Mouse (Mus musculus): ENCODE results near the gene Sdc1. TPM values are rescaled to one million over a fixed set of nuclear protein-coding genes. Genes with fewer than 3 reads are reported as not detected.

Sdc1 gene
- polyA plus RNA-seq, 1 experiment from 2014 or later = 116 TPM

DNA sequence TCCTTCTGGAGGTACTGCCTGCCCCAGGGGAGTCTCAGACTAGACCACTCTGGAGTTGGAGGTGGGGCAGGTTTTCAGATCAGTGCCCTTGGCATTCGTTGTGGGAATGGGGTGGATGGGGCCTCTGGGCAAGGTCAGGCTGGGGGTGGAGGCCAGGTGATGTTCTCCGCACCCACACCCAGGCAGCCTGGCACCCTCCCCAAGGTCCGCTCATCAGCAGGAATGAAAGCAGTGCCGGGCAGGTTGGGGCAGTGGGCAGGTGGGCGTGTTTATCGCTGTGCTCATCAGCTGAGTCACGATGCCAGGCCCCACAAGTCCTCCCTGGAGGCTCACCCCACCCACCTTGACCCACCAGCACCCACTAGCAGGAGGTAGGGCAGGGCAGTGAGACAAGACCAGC lies 7.0 kb downstream of the Sdc1 start:
- no peaks in the 10 kb centered on the region for H3K9me3 ChIP-seq (ENCODE audit: low read length)
- peaks cover 52% of the 10 kb centered on the region for H3K4me1 ChIP-seq (ENCODE audit: insufficient read depth)
- 75% methylated on average over 7 of the region's 7 CpGs for WGBS (ENCODE audit: insufficient replicate concordance)
- no peak overlapping the region for H3K27ac ChIP-seq (ENCODE audit: low read depth)
- ATAC-seq = no peak
- no peak overlapping the region for H3K4me3 ChIP-seq (ENCODE audit: low read depth, low read length)
- DNase-seq = no peak
- no peaks in the 10 kb centered on the region for H3K27me3 ChIP-seq (ENCODE audit: insufficient read depth, low read length)
- no peaks in the 10 kb centered on the region for H3K36me3 ChIP-seq (replicated peaks; ENCODE audit: insufficient read depth, low read length)
- H3K4me2 ChIP-seq (ENCODE audit: low read depth, low read length) = no peak overlapping the region
- TF ChIP-seq EP300 (IDR thresholded peaks at IDR 0.05; ENCODE audit: low read depth) (no peak), CTCF (IDR thresholded peaks at IDR 0.05; ENCODE audit: low read depth) (no peak)
- no peak overlapping the region for H3K9ac ChIP-seq (replicated peaks)

DNA sequence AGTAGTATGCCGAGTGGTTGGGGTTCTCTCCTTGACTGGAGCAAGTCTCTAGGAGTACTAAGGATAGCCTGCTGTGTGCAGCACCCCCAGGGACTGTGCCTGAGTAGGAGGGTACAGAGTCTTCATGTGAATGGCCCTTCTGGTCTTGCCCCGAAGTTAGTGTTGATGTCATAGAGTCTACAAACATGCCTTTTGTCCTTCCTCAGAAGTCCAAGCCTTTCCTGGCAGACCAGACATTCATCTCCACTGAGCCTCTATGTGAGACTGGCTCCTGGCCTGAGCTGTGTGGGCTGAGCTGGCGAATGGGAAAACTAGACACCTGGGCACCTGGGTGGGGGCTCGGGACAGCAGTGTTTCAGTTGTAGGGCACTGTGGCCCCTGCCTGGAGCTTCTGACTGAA lies 8.7 kb downstream of the Sdc1 start:
- Histone ChIP-seq H3K4me1 (ENCODE audit: insufficient read depth) (peaks cover 53% of the 10 kb centered on the region), H3K4me2 (ENCODE audit: low read depth, low read length) (0 out of 2 replicates have a peak overlapping the region, but pooled peaks have one; percentile 18), H3K9me3 (ENCODE audit: low read length) (no peaks in the 10 kb centered on the region), H3K27ac (ENCODE audit: low read depth) (peak overlapping the region; percentile 79), H3K36me3 (replicated peaks; ENCODE audit: insufficient read depth, low read length) (no peaks in the 10 kb centered on the region), H3K27me3 (ENCODE audit: insufficient read depth, low read length) (no peaks in the 10 kb centered on the region), H3K9ac (replicated peaks) (no peak overlapping the region; the same call in 1 of the 2 replicates), H3K4me3 (ENCODE audit: low read depth, low read length) (no peak overlapping the region)
- TF ChIP-seq EP300 (IDR thresholded peaks at IDR 0.05; ENCODE audit: low read depth) = no peak
- no peak for TF ChIP-seq CTCF (IDR thresholded peaks at IDR 0.05; ENCODE audit: low read depth)
- DNase-seq (no peak), ATAC-seq (peak; percentile 25; the same call in 1 of the 2 replicates)
- WGBS (ENCODE audit: insufficient replicate concordance) = 47% methylated on average over 4 of the region's 4 CpGs

DNA sequence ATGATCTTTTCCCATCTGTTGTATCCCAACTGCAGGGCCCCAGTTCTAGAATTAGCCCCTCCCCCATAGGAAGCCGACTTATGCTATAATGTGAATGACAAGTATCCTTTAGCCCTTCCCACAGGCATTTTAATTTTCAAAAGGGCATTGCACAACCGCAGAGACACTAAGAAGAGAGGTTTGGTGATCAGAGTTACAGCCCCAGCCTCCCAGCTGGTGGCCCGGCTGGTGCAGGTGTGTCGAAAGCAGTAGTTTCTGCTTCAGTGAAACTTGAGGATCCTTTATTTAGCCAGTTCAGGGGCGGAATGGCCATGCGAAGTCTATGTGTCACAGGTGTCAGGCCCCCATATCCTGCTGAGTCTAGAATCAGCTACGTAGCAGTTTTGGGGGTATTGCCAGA lies 10.0 kb downstream of the Sdc1 start:
- peaks cover 44% of the 10 kb centered on the region for H3K4me1 ChIP-seq (ENCODE audit: insufficient read depth)
- TF ChIP-seq CTCF (IDR thresholded peaks at IDR 0.05; ENCODE audit: low read depth) = no peak
- TF ChIP-seq EP300 (IDR thresholded peaks at IDR 0.05; ENCODE audit: low read depth) = no peak
- H3K4me2 ChIP-seq (ENCODE audit: low read depth, low read length) = no peak overlapping the region
- WGBS (ENCODE audit: insufficient replicate concordance) = 62% methylated on average over 7 of the region's 7 CpGs
- DNase-seq = no peak
- ATAC-seq = no peak
- H3K36me3 ChIP-seq (replicated peaks; ENCODE audit: insufficient read depth, low read length) = no peaks in the 10 kb centered on the region
- no peaks in the 10 kb centered on the region for H3K9me3 ChIP-seq (ENCODE audit: low read length)
- no peaks in the 10 kb centered on the region for H3K27me3 ChIP-seq (ENCODE audit: insufficient read depth, low read length)
- no peak overlapping the region for H3K9ac ChIP-seq (replicated peaks)
- no peak overlapping the region for H3K27ac ChIP-seq (ENCODE audit: low read depth)
- no peak overlapping the region for H3K4me3 ChIP-seq (ENCODE audit: low read depth, low read length)

DNA sequence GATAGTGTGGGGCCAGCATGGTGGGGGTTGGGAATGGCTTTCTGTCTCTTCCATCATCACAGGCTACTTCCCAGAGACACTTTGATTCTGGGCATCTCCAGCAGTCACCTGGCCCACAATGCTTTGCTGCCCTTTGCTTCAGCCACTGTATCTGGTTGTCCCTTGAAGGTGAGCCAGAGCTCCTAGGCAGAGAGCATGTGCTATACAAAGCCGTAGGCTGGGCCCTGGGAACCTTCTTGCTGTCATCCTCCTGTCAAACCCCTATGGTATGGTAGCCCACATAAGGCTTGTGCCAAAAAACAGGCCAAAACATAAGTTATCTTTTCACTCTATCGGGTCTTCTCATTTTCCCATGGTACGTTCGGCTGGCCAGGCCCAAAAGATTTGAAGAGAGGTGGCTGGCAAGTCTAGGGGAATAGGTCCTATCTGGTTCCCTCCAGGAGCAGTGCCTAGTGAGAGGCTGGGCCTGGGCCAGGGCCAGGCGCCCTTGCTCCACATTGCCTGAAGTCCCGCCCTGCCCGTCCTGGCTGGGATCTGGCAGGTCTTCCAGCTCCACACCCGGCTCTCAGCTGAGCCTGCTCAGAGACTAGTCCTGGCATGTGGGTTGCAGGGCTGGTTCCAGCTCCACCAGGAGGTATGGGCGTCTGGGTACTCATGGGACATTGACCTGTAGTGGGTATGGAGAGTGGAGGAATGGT lies 10.7 kb downstream of the Sdc1 start:
- no peak for TF ChIP-seq CTCF (IDR thresholded peaks at IDR 0.05; ENCODE audit: low read depth)
- TF ChIP-seq EP300 (IDR thresholded peaks at IDR 0.05; ENCODE audit: low read depth) = no peak
- H3K36me3 ChIP-seq (replicated peaks; ENCODE audit: insufficient read depth, low read length) = no peaks in the 10 kb centered on the region
- no peak overlapping the region; the same call in 1 of the 2 replicates for H3K9ac ChIP-seq (replicated peaks)
- peak; percentile 72 for ATAC-seq
- H3K4me2 ChIP-seq (ENCODE audit: low read depth, low read length) = no peak overlapping the region
- H3K4me3 ChIP-seq (ENCODE audit: low read depth, low read length) = no peak overlapping the region
- 0 out of 2 replicates have a peak overlapping the region, but pooled peaks have one; percentile 52 for H3K27ac ChIP-seq (ENCODE audit: low read depth)
- 78% methylated on average over 9 of the region's 9 CpGs for WGBS (ENCODE audit: insufficient replicate concordance)
- H3K27me3 ChIP-seq (ENCODE audit: insufficient read depth, low read length) = no peaks in the 10 kb centered on the region
- peaks cover 43% of the 10 kb centered on the region for H3K4me1 ChIP-seq (ENCODE audit: insufficient read depth)
- H3K9me3 ChIP-seq (ENCODE audit: low read length) = no peaks in the 10 kb centered on the region
- DNase-seq = peak; percentile 61

DNA sequence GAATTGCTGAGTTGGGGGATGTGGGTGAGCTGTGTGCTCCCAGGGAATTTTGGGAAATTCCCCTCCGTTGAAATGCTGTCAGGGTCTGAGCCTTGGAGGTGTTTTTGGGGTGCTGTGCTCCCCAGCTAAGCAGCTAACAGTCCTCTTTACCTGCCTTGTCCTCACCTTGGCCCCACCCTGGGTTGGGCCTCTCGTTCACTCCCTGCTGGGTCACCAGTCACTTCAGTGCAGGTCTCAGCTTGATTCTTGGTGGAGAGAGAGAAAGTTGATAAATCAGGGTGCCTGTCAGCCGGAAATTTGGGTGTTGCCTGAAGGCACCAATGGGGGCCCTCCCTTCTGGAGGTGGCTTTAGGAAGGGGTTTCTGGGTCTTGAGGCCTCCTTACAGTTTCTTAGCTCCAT lies 11.4 kb downstream of the Sdc1 start:
- Histone ChIP-seq H3K36me3 (replicated peaks; ENCODE audit: insufficient read depth, low read length) (no peaks in the 10 kb centered on the region), H3K4me3 (ENCODE audit: low read depth, low read length) (no peak overlapping the region), H3K27ac (ENCODE audit: low read depth) (no peak overlapping the region), H3K27me3 (ENCODE audit: insufficient read depth, low read length) (no peaks in the 10 kb centered on the region), H3K4me2 (ENCODE audit: low read depth, low read length) (no peak overlapping the region), H3K9me3 (ENCODE audit: low read length) (no peaks in the 10 kb centered on the region), H3K9ac (replicated peaks) (peak overlapping the region; percentile 21; the same call in 1 of the 2 replicates), H3K4me1 (ENCODE audit: insufficient read depth) (peaks cover 40% of the 10 kb centered on the region)
- ATAC-seq (no peak), DNase-seq (no peak)
- 65% methylated on average over 3 of the region's 3 CpGs for WGBS (ENCODE audit: insufficient replicate concordance)
- TF ChIP-seq CTCF (IDR thresholded peaks at IDR 0.05; ENCODE audit: low read depth) (no peak), EP300 (IDR thresholded peaks at IDR 0.05; ENCODE audit: low read depth) (no peak)

DNA sequence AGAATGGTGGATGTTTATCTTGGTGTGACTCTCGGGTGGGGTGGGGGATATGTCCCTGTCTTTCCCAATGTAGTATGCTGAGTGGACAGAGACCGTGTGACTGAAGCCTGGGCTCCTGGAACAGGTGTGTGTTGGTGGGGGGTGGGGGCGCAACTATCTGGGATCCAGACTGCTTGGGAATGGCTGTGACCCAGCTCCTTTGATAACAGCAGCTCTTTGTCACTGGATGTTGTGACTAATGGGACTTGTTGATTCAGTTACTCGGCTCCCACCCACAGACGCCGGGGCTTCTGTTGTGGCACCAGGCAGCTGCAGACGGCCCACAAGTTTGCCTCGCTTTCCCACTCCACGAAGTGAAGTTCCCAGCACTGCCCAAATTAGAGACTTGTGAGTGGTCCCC lies 13.1 kb downstream of the Sdc1 start:
- ATAC-seq (peak; percentile 20; the same call in 1 of the 2 replicates), DNase-seq (no peak)
- Histone ChIP-seq H3K4me1 (ENCODE audit: insufficient read depth) (peaks cover 44% of the 10 kb centered on the region), H3K27ac (ENCODE audit: low read depth) (no peak overlapping the region), H3K9me3 (ENCODE audit: low read length) (no peaks in the 10 kb centered on the region), H3K27me3 (ENCODE audit: insufficient read depth, low read length) (no peaks in the 10 kb centered on the region), H3K36me3 (replicated peaks; ENCODE audit: insufficient read depth, low read length) (no peaks in the 10 kb centered on the region), H3K9ac (replicated peaks) (no peak overlapping the region), H3K4me3 (ENCODE audit: low read depth, low read length) (no peak overlapping the region), H3K4me2 (ENCODE audit: low read depth, low read length) (no peak overlapping the region)
- 64% methylated on average over 9 of the region's 9 CpGs for WGBS (ENCODE audit: insufficient replicate concordance)
- TF ChIP-seq CTCF (IDR thresholded peaks at IDR 0.05; ENCODE audit: low read depth) (no peak), EP300 (IDR thresholded peaks at IDR 0.05; ENCODE audit: low read depth) (no peak)

Data from liver, postnatal 0 days (tissue).